Mouse (Mus musculus) liver, embryonic 13.5 days (tissue): ENCODE data around the gene Usp9x. TPM values are rescaled to one million over a fixed set of nuclear protein-coding genes. Genes with fewer than 3 reads are reported as not detected.

Source experiments
- ATAC-seq: fragments of 200-750 bp; cut with Nextera tagmentation; 2 replicates; pipeline ENCODE4 v1.8.0; 2017; ENCODE audit warnings: low read depth, mild to moderate bottlenecking, moderate number of reproducible peaks, moderate library complexity
- DNase-seq: peaks from one replicate; pipeline ENCODE4 v3.0.0; 2022
- H3K27ac ChIP-seq: fragments of 300-500 bp; sonication (generic); 2 replicates; pipeline ENCODE4 v1.5.1; 2015; ENCODE audit warnings: moderate library complexity, mild to moderate bottlenecking, inconsistent platforms
- H3K27me3 ChIP-seq: fragments of 300-500 bp; sonication (generic); 2 replicates; pipeline ENCODE4 v1.6.1; 2015; ENCODE audit warnings: mild to moderate bottlenecking, inconsistent platforms
- H3K36me3 ChIP-seq: fragments of 300-500 bp; sonication (generic); 2 replicates; pipeline ENCODE4 v1.6.1; 2015; ENCODE audit warnings: mild to moderate bottlenecking, inconsistent platforms
- H3K4me1 ChIP-seq: fragments of 300-500 bp; sonication (generic); replicated peaks from 2 replicates; pipeline ENCODE4 v1.6.1; 2015; ENCODE audit warnings: inconsistent platforms
- H3K4me2 ChIP-seq: fragments of 300-500 bp; sonication (generic); 2 replicates; pipeline ENCODE4 v1.6.1; 2015; ENCODE audit warnings: inconsistent platforms, mild to moderate bottlenecking, moderate library complexity
- H3K4me3 ChIP-seq: fragments of 300-500 bp; sonication (generic); replicated peaks from 2 replicates; pipeline ENCODE4 v1.5.1; 2015; ENCODE audit warnings: mild to moderate bottlenecking, inconsistent platforms
- H3K9ac ChIP-seq: fragments of 300-500 bp; sonication (generic); 2 replicates; pipeline ENCODE4 v1.6.1; 2015; ENCODE audit warnings: mild to moderate bottlenecking, inconsistent platforms
- H3K9me3 ChIP-seq: fragments of 300-500 bp; sonication (generic); replicated peaks from 2 replicates; pipeline ENCODE4 v1.6.1; 2016; ENCODE audit warnings: inconsistent platforms
- WGBS: fragments of 180-500 bp; shearing (Covaris S2); methylation state at CpG from one replicate; pipeline ENCODE4 v1.1.7; 2015; ENCODE audit not compliant: insufficient replicate concordance; 5-methylcytosine and 5-hydroxymethylcytosine counted together
- polyA plus RNA-seq: library from polyadenylated mRNA; unstranded; fragments of >200 nt; fragmentation: Nextera tagmentation; extraction: Ambion mirVana; gene quantifications from 2 replicates; pipeline ENCODE4 v1.2.1, GENCODE M21; 2015

The Usp9x gene
- polyA plus RNA-seq, 1 experiment from 2014 or later, result 10.4 TPM

GRCm38 (mm10) chrX:13085621-13086020, 14.3 kb downstream of the Usp9x start:
- DNase-seq, result no peak
- Histone ChIP-seq H3K27me3 (no peaks in the 10 kb centered on the region), H3K27ac (no peak overlapping the region), H3K4me1 (no peaks in the 10 kb centered on the region), H3K4me3 (no peak overlapping the region), H3K9me3 (no peaks in the 10 kb centered on the region), H3K9ac (no peak overlapping the region), H3K4me2 (no peak overlapping the region), H3K36me3 (no peaks in the 10 kb centered on the region)
- ATAC-seq, result no peak
- 47% methylated on average over 1 of the region's 1 CpGs for whole genome bisulfite sequencing

DNA sequence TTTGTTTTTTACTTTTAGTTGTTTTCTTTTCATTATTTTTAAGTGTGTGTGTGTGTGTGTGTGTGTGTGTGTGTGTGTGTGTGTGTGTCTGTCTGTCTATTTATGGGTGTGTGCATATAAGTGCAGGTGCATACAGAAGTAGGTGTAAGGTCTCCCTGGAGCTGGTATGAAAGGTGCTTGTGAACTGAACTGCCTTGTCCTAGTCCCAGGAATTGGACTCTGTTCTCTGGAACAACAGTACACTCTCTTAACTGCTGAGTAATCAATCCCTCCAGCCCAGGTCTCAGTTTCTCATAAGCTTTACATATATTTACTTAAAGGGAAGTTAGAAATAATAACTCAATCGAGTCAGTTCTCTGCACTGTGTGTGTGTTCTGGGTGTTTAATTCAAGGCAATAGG, 25.7 kb downstream of the Usp9x start:
- ATAC-seq, result no peak
- Histone ChIP-seq H3K27ac (no peak overlapping the region), H3K36me3 (peaks cover 3% of the 10 kb centered on the region; the same call in 1 of the 2 replicates), H3K4me1 (no peaks in the 10 kb centered on the region), H3K4me2 (no peak overlapping the region), H3K4me3 (no peak overlapping the region), H3K9ac (no peak overlapping the region), H3K27me3 (no peaks in the 10 kb centered on the region), H3K9me3 (no peaks in the 10 kb centered on the region)
- no peak for DNase-seq
- WGBS, result 67% methylated on average over 1 of the region's 1 CpGs

- WGBS, result 40% methylated on average over 7 of the region's 7 CpGs
- Histone ChIP-seq H3K4me3 (no peak overlapping the region), H3K9ac (no peak overlapping the region), H3K4me2 (no peak overlapping the region), H3K9me3 (no peaks in the 10 kb centered on the region), H3K27ac (no peak overlapping the region), H3K27me3 (no peaks in the 10 kb centered on the region), H3K36me3 (no peaks in the 10 kb centered on the region), H3K4me1 (peaks cover 7% of the 10 kb centered on the region; the same call in 1 of the 2 replicates)
- DNase-seq (no peak), ATAC-seq (no peak)
Observed at GRCm38 (mm10) chrX:13206514-13206913, 135.2 kb downstream of the Usp9x start.

GRCm38 (mm10) chrX:13207512-13208341, 136.4 kb downstream of the Usp9x start:
- Histone ChIP-seq H3K9me3 (no peaks in the 10 kb centered on the region), H3K4me3 (peak overlapping the region; percentile 35), H3K27me3 (no peaks in the 10 kb centered on the region), H3K4me1 (peaks cover 7% of the 10 kb centered on the region; the same call in 1 of the 2 replicates), H3K36me3 (no peaks in the 10 kb centered on the region), H3K9ac (peak overlapping the region; percentile 22; the same call in 1 of the 2 replicates), H3K4me2 (peak overlapping the region; percentile 52), H3K27ac (no peak overlapping the region)
- peak; percentile 70 for DNase-seq
- peak; percentile 76 for ATAC-seq
- whole genome bisulfite sequencing, result 22% methylated on average over 23 of the region's 23 CpGs

GRCm38 (mm10) chrX:13208404-13208803, 137.1 kb downstream of the Usp9x start:
- peak overlapping the region; percentile 22; the same call in 1 of the 2 replicates for H3K9ac ChIP-seq
- no peak for DNase-seq

DNA sequence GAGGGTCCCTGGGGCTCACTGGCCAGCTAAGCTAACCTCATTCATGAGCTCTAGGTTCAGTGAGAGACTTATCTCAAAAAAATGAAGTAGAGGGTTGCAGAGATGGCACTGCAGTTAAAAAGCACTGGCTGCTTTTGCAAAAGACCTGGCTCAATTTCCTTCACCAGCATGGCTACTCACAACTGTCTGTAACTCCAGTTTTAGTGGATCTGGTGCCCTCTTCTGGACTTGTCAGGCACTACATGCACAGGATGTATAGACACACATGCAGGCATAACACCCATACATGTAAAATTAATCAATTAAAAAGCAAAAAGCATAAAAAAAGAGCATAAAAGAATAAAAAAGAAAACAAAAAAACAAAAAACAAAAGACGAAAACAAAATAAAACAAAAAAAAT, 143.0 kb downstream of the Usp9x start:
- H3K4me2 ChIP-seq, result no peak overlapping the region
- 33% methylated on average over 1 of the region's 1 CpGs for WGBS
- DNase-seq, result no peak

More at GRCm38 (mm10) chrX:13208404-13208803, 137.1 kb downstream of the Usp9x start:
- ATAC-seq, result no peak
- no peaks in the 10 kb centered on the region for H3K36me3 ChIP-seq
- no peaks in the 10 kb centered on the region for H3K27me3 ChIP-seq
- no peaks in the 10 kb centered on the region for H3K9me3 ChIP-seq
- 39% methylated on average over 6 of the region's 6 CpGs for WGBS
- peaks cover 7% of the 10 kb centered on the region; the same call in 1 of the 2 replicates for H3K4me1 ChIP-seq
- peak overlapping the region; percentile 52 for H3K4me2 ChIP-seq
- H3K27ac ChIP-seq, result no peak overlapping the region
- H3K4me3 ChIP-seq, result peak overlapping the region; percentile 35

More for the DNA sequence above, 143.0 kb downstream of the Usp9x start:
- H3K27ac ChIP-seq, result no peak overlapping the region
- H3K36me3 ChIP-seq, result no peaks in the 10 kb centered on the region
- no peak overlapping the region for H3K9ac ChIP-seq
- no peak overlapping the region for H3K4me3 ChIP-seq
- H3K27me3 ChIP-seq, result no peaks in the 10 kb centered on the region
- H3K4me1 ChIP-seq, result no peaks in the 10 kb centered on the region
- no peak for ATAC-seq
- H3K9me3 ChIP-seq, result no peaks in the 10 kb centered on the region

Other genes with a start within 250 kb of the Usp9x start
- 66.1 and 85.7 TPM in 2 replicates for gene Ddx3x, start 209.5 kb downstream of the Usp9x start, polyA plus RNA-seq